Mouse (Mus musculus): ENCODE results near the gene Cgnl1. TPM values are rescaled to one million over a fixed set of nuclear protein-coding genes. Genes with fewer than 3 reads are reported as not detected.
A peak's percentile ranks its signal among the peaks of the same experiment; 100 is the strongest.

The Cgnl1 gene
- 10 to 100 TPM in 13 of 26 experiments, 1 to 10 TPM in 13; 1.1 to 86.2 (median 10.5) TPM for total RNA-seq (2018; cell fraction: chromatin; rRNA removed)
- 1 to 10 TPM in 19 of 26 experiments, under 1 TPM in 7; 0.68 to 8.3 (median 3.7) TPM for total RNA-seq (2018; cell fraction: cytosol; rRNA removed)
- 10 to 100 TPM in 9 of 26 experiments, 1 to 10 TPM in 17; 1.3 to 25.6 (median 7.0) TPM for total RNA-seq (2018; cell fraction: nucleus; rRNA removed)
- polyA plus RNA-seq (2018) = 4.6 to 14.4 TPM (median 9.8 TPM) in 3 replicates

DNA sequence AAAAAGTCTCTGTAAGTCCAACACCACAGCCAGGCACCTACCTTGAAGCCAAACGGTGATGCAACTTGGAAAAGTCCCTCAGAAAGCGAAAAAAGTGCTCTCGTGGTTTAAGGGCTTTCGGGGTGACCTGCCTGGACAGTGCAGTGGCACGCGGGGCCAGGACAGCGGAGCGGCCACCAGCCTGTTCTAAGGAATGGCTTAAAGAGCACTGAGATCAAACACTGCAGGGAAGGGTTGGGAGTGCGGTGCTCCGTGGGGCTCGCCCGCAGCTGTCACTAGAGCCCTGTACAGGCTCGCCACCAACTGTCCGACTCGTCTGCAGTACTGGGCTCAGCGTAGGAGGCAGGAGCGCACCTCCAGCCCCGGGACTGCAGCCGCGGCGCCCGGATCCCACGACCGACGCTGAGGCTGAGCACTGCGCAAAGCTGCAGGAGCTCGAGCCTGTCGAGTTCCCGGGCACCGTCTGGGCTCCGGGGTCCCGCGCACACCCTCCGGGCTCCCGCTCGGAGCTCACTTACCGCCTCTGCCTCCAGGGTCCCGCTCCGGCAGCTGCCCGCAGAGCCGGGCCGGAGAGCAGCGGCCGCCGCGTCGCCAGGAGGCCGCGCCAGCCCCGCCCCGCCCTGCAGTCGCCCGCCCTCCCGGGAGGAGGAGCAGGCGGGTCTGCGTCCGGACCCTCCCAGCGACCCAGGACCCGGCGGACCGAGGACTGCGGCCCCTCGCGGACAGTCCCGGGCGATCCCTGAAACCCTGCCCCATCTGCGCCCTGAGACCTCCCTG lies at the start of gene Cgnl1:
Gene Cgnl1 (minus strand): TSS at position 612 of the 777 bp plus-strand sequence.
- Histone ChIP-seq H3K27ac (no peak within 1 kb of the TSS), H3K79me2 (ENCODE audit: inconsistent target) (no peaks in the 10 kb centered on the region), H3K36me3 (ENCODE audit: inconsistent target) (no peaks in the 10 kb centered on the region), H3K4me3 (ENCODE audit: inconsistent target) (peak within 1 kb of the TSS; percentile 28; the same call in 1 of the 2 replicates)
- WGBS (ENCODE audit: missing documents) = 2% methylated on average over 64 of the region's 67 CpGs

DNA sequence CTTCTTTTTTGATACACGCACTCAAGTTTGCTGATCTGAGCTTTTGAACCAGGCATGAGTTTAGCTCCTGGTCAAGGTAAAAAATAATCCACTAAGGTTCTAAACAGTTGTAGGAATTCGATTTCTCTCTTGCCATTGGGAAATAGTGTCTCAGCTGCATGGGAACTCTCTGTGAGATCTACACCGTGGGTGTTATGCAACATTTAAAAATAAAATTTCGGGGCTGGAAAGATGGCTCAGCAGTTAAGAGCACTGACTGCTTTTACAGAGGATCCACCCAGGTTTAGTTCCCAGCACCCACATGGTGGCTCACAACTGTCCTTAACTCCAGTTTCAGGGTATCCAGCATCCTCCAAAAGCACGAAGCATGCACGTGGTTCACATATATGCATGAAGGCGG lies 47.1 kb upstream of the Cgnl1 start:
- Histone ChIP-seq H3K27ac (no peak overlapping the region), H3K4me3 (ENCODE audit: inconsistent target) (no peak overlapping the region), H3K36me3 (ENCODE audit: inconsistent target) (no peaks in the 10 kb centered on the region), H3K79me2 (ENCODE audit: inconsistent target) (no peaks in the 10 kb centered on the region)
- 74% methylated on average over 7 of the region's 7 CpGs for WGBS (ENCODE audit: missing documents)

DNA sequence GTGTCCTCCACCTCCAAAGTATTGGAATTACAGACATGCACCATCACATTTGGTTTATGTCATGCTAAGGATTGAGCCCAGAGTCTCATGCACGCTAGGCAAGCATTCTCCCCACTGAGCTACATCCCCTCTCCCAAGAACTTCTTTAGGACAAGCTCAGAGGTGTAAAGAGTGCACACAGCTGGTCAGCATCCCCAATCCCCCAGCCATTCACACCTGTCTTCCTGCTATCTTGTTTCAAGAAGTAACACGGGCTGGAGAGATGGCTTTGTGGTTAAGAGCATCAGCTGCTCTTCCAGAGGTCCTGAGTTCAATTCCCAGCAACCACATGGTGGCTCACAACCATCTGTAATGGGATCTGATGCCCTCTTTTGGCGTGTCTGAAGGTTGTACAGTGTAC lies 44.7 kb upstream of the Cgnl1 start:
- Histone ChIP-seq H3K4me3 (ENCODE audit: inconsistent target) (no peak overlapping the region), H3K36me3 (ENCODE audit: inconsistent target) (no peaks in the 10 kb centered on the region), H3K79me2 (ENCODE audit: inconsistent target) (no peaks in the 10 kb centered on the region), H3K27ac (no peak overlapping the region)
- WGBS (ENCODE audit: missing documents) = 75% methylated on average over 3 of the region's 3 CpGs

DNA sequence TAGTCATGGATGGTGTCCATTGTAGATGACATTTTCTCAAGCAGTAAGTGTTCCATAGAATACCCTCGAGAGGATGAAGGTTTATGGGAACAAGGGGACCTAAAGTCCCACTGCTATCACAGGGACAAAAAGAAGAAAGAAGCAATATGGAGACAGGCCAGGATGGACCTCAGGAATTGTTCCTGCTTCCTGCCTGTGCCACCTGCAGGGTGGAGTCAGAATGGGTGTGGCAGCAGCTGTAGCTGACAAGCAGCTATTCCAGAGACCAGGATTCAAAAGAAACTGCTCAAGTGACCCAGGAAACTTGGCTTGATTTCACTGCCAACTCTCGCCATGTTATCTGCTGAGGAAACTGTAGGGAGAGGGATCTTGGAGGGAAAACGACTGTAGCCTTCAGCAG lies 42.2 kb upstream of the Cgnl1 start:
- Histone ChIP-seq H3K36me3 (ENCODE audit: inconsistent target) (no peaks in the 10 kb centered on the region), H3K27ac (no peak overlapping the region), H3K4me3 (ENCODE audit: inconsistent target) (no peak overlapping the region), H3K79me2 (ENCODE audit: inconsistent target) (no peaks in the 10 kb centered on the region)
- 86% methylated on average over 3 of the region's 3 CpGs for WGBS (ENCODE audit: missing documents)

DNA sequence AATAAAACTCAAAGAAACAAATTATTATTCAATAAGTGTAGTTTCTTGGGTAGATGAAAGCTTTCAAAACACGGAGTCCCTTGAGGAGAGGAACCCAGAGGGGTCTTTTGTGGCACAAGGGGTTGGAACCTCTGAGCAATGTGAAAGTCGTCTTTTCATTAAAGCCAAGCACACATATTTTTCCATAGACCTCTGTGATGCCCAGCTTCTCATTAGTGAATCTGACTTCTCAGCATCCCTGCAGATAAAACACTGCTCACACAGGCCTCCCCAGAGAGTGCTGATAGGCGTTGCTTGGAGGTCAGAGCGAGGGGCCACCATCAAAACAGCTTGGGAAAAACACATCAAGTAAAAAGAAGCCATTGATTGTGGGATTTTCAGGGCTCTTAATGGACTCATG lies 41.5 kb upstream of the Cgnl1 start:
- WGBS (ENCODE audit: missing documents) = 90% methylated on average over 4 of the region's 4 CpGs
- H3K27ac ChIP-seq = no peak overlapping the region
- no peaks in the 10 kb centered on the region for H3K36me3 ChIP-seq (ENCODE audit: inconsistent target)
- H3K4me3 ChIP-seq (ENCODE audit: inconsistent target) = no peak overlapping the region
- H3K79me2 ChIP-seq (ENCODE audit: inconsistent target) = no peaks in the 10 kb centered on the region

DNA sequence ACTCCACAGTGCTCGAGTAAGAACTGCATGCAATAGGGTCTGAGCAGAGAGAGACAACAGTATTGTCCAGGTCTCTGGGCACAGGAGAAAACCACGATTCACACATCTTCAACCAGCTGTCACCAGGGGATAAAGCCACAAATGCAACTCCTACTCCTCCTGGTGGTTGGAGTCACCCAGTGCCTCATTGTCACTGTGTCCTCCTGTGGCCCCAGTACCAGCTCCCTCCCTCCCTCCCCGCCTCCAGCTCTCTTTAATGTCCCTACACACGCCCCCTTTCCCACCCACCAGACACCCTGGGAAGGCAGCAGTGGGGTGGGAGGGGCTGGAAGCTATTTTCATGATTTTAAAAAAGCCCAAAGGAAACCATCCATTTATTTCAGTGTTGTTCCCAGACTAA lies 41.0 kb upstream of the Cgnl1 start:
- Histone ChIP-seq H3K4me3 (ENCODE audit: inconsistent target) (no peak overlapping the region), H3K27ac (no peak overlapping the region), H3K79me2 (ENCODE audit: inconsistent target) (no peaks in the 10 kb centered on the region), H3K36me3 (ENCODE audit: inconsistent target) (no peaks in the 10 kb centered on the region)
- 44% methylated on average over 3 of the region's 4 CpGs for WGBS (ENCODE audit: missing documents)

DNA sequence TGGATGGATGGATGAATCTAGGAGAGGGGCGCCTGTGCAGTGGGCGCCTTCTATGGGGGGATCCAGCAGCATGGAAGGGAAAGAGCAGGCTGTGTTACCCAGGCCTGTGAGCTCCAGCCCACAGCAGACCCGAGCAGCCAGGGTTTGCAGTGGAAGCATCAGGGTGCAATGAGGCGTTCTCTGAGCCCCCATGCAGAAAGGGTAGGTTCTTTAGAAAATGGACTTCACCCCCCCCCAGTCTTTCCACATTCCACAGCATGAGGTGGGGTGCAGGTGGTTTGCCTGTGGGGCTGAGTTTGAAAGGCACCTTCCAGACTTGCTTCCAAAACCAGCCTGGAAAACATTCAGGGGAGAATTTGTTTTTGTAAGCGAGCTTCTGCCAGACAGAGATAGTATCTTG lies 40.0 kb upstream of the Cgnl1 start:
- Histone ChIP-seq H3K27ac (no peak overlapping the region), H3K79me2 (ENCODE audit: inconsistent target) (no peaks in the 10 kb centered on the region), H3K36me3 (ENCODE audit: inconsistent target) (no peaks in the 10 kb centered on the region), H3K4me3 (ENCODE audit: inconsistent target) (no peak overlapping the region)
- WGBS (ENCODE audit: missing documents) = 86% methylated on average over 5 of the region's 5 CpGs

DNA sequence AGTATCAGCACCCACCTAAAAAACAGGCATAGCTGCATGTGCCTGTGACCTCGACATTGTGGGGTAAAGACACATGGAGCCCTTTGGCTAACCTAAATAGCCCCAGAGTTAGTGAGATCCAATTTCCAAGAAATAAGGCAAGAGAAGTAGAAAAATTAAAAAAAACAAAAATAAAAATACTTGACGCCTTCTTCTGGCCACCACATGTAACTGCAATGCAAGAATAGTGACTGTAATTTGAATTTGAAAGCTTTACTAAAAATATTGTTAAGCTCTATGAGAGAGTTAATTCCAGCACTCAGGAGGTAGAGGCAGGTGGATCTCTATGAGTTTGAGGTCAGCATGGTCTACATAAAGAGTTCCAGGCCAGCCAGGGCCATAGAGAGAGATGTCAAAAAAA lies 39.3 kb upstream of the Cgnl1 start:
- Histone ChIP-seq H3K79me2 (ENCODE audit: inconsistent target) (no peaks in the 10 kb centered on the region), H3K27ac (no peak overlapping the region), H3K4me3 (ENCODE audit: inconsistent target) (no peak overlapping the region), H3K36me3 (ENCODE audit: inconsistent target) (no peaks in the 10 kb centered on the region)
- WGBS (ENCODE audit: missing documents) = 95% methylated on average over 2 of the region's 2 CpGs

DNA sequence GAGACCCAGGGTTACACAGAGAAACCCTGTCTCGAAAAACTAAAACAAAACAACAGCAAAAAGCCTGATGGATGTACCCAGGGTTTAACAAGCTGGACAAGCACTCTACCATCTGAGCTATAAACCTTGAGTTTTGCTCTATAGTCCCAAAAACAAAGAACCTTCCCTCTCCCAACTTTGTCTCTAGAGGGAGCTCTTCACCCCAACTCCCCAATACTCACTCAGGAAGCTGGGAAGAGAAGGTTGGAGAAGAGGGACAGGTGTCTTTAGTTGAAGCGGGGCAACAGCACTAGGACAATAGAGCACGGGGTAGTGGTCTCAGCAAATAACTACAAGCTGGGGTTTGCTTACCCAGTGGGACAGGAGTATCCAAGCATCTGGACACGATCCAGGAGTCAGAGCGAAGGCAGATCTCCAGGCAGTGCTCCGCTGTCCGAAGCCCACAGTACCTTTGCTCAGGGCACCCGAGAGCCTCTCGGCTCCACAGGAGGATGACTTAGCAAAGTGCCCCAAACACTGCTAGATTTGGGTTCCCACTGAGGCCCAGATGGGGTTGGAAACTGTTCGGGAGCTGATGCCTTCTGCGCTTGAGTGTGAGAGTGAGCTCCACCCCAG lies 37.3 kb upstream of the Cgnl1 start:
- no peaks in the 10 kb centered on the region for H3K36me3 ChIP-seq (ENCODE audit: inconsistent target)
- no peak overlapping the region for H3K27ac ChIP-seq
- no peaks in the 10 kb centered on the region for H3K79me2 ChIP-seq (ENCODE audit: inconsistent target)
- 54% methylated on average over 11 of the region's 11 CpGs for WGBS (ENCODE audit: missing documents)
- no peak overlapping the region for H3K4me3 ChIP-seq (ENCODE audit: inconsistent target)

DNA sequence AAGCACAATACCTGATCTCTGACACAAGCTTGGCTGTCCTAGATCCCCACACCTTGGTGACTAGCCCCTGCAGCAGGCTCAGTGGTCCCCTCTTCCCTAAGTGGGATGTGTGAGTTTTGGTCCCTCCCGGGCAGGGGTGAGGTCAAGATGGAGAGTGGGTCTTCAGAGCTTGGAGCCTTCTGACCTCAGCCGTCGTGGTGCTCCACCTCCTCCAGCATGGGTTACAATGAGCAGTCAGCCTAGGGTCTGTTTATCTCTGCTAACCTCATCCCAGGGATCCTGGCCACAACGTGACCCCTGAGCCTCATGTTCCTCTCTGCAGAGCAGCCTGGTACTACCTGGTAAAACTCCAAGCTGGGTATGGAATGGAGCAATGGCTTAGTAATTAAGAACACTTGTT lies 36.4 kb upstream of the Cgnl1 start:
- no peak overlapping the region for H3K4me3 ChIP-seq (ENCODE audit: inconsistent target)

DNA sequence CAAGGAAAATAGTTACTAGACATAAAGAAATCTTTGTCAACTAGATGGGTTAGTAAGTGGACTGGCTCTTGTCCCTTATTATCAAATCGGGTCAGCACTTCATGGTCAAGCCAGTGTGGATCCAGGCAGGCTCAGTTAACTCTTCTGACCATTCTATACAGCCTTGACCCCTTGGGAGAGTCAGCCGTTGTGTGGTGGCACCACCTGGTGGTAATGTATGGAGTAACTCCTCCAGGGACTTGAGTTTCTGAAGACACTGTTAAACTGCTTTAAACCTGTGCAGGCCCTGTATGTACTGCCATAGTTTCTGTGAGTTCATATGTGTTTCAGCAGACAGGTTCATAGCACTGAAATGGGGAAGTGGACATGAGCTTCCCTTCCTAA lies 35.0 kb upstream of the Cgnl1 start:
- Histone ChIP-seq H3K36me3 (ENCODE audit: inconsistent target) (no peaks in the 10 kb centered on the region), H3K27ac (no peak overlapping the region), H3K4me3 (ENCODE audit: inconsistent target) (no peak overlapping the region), H3K79me2 (ENCODE audit: inconsistent target) (no peaks in the 10 kb centered on the region)
- 0% methylated on average over 2 of the region's 2 CpGs for WGBS (ENCODE audit: missing documents)

More for the DNA sequence above, 36.4 kb upstream of the Cgnl1 start:
- no peaks in the 10 kb centered on the region for H3K79me2 ChIP-seq (ENCODE audit: inconsistent target)
- 83% methylated on average over 4 of the region's 4 CpGs for WGBS (ENCODE audit: missing documents)
- H3K36me3 ChIP-seq (ENCODE audit: inconsistent target) = no peaks in the 10 kb centered on the region
- H3K27ac ChIP-seq = no peak overlapping the region

DNA sequence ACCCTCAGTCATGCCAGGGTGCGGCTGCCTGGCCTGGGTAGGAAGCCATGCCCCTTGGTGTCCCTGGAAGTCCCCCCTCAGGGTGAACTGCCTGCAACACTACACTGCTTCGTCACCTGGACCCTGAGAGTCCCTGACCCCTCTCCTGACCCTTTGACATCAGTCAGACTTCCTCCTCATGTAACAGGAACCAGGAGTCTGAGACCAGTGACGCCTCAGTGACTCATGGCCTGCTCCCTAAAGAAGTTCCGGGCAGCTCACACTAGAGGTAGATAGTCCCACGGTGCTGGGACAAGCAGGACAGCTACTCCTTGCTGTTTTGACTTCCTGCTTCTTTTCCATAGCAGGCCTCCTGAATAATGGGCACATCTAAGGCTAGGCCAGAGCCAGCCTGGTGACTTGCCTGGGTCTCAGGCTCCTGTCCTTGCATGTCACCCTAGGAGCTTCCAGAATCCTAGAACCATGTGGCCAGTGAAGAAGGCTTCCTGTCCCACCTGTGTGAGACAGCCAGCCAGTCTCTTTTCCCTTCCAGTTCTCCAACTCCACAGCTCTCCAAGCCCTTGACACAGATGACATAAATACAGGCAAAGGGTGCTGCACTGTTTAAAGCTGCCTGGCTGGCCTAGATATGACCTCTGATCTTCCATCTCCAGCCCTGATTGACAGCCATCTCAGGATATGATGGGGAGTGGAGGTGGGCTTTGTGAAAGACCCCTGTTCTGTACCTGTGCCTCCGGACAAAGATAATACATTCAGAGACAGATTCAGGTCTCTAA lies 34.4 kb upstream of the Cgnl1 start:
- H3K36me3 ChIP-seq (ENCODE audit: inconsistent target) = no peaks in the 10 kb centered on the region

DNA sequence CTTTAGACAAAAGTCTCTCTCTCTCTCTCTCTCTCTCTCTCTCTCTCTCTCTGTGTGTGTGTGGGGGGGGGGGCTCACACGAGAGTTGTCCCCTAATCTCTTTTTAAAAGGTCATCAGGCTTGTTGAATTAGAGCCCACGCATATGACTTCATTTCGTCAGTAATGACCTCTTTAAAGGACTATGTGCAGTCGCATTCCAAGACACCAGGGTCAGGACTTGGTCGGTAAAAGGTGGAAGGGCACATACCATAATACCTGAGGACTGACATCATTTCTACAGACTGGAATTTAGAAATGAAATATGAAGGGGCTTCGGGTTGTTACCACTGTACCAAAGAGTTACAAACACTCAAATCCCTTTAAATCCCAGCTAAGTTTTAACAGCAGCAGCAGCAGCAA lies 32.7 kb upstream of the Cgnl1 start:
- no peak overlapping the region for H3K4me3 ChIP-seq (ENCODE audit: inconsistent target)
- H3K27ac ChIP-seq = no peak overlapping the region
- H3K36me3 ChIP-seq (ENCODE audit: inconsistent target) = no peaks in the 10 kb centered on the region
- no peaks in the 10 kb centered on the region for H3K79me2 ChIP-seq (ENCODE audit: inconsistent target)
- WGBS (ENCODE audit: missing documents) = 96% methylated on average over 5 of the region's 6 CpGs

More for the DNA sequence above, 34.4 kb upstream of the Cgnl1 start:
- no peak overlapping the region for H3K4me3 ChIP-seq (ENCODE audit: inconsistent target)
- WGBS (ENCODE audit: missing documents) = 60% methylated on average over 6 of the region's 6 CpGs
- no peak overlapping the region for H3K27ac ChIP-seq
- H3K79me2 ChIP-seq (ENCODE audit: inconsistent target) = no peaks in the 10 kb centered on the region

DNA sequence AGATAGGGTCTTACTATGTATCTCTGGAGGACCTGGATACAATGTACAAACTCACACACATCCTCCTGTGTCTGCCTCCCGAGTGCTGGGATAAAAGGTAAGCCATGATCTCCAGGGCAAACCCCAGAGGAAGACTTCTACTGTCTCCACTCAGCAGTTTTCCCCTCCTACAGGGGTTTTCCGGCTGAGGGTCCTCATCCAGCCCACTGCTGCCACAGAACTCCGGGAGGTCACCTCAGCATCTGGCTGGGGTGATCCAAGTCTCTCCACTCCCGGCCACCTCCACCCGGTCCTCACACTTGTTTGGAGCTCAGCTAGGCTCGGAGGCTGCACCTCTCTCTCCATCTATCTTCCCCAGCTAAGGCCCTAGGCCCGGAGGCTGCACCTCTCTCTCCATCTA lies 31.9 kb upstream of the Cgnl1 start:
- 94% methylated on average over 7 of the region's 7 CpGs for WGBS (ENCODE audit: missing documents)
- H3K27ac ChIP-seq = no peak overlapping the region
- no peaks in the 10 kb centered on the region for H3K36me3 ChIP-seq (ENCODE audit: inconsistent target)
- no peaks in the 10 kb centered on the region for H3K79me2 ChIP-seq (ENCODE audit: inconsistent target)
- H3K4me3 ChIP-seq (ENCODE audit: inconsistent target) = no peak overlapping the region

DNA sequence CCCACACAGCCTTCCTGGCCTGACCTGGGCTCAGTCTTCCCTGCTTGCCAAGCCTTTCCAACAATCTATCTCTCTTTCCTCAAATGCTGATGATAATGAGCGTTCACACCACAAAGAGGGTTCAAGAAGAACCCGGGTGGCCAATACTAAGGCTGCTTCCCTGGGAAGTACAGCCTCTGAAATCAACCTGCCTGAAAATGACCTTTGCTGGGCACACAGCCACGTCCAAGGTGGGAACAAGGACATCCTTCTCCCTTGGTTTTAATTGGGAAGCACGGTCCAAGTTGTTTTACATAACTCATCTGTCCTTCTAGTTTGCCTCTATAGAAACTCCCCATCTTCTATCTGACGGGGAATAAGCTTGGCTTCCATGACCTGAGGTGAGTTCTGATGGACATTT lies 28.2 kb upstream of the Cgnl1 start:
- Histone ChIP-seq H3K27ac (no peak overlapping the region), H3K79me2 (ENCODE audit: inconsistent target) (no peaks in the 10 kb centered on the region), H3K4me3 (ENCODE audit: inconsistent target) (no peak overlapping the region), H3K36me3 (ENCODE audit: inconsistent target) (no peaks in the 10 kb centered on the region)
- 91% methylated on average over 5 of the region's 5 CpGs for WGBS (ENCODE audit: missing documents)

Measured in macrophage (primary cell).